Mouse (Mus musculus) bone marrow macrophage, adult 2 months (primary cell): ENCODE measurements at regions not wholly inside any gene's neighbourhood (a gene's known extent, or its start where the extent isn't known, plus 50 kb on each side); places are given as distances from the start of the nearest gene placed in this dataset.

Experiments
- CTCF ChIP-seq: IDR thresholded peaks from 2 replicates; pipeline ENCODE4 v1.5.1; 2012; ENCODE audit warnings: low read depth, mild to moderate bottlenecking, low read length, moderate library complexity
- POLR2A ChIP-seq: IDR thresholded peaks from 2 replicates; pipeline ENCODE4 v1.6.1; 2012; ENCODE audit warnings: mild to moderate bottlenecking, low read depth, low read length, borderline replicate concordance

GRCm38 (mm10) chr5:118388419-118388818, 143.4 kb downstream of the 2410131K14Rik start:
- TF ChIP-seq CTCF (no peak), POLR2A (no peak)
